Mouse (Mus musculus): ENCODE measurements around the gene Ap3b2.

GRCm38 (mm10) chr7:81455155-81455651, 38.5 kb downstream of the Ap3b2 start, which contains the start of gene Cpeb1:
- TF ChIP-seq POLR2A (IDR thresholded peaks at IDR 0.05; ENCODE audit: insufficient read depth, low read depth, low read length), result 0 out of 2 replicates have a peak, but pooled peaks have one; percentile 35
- TF ChIP-seq EP300 (IDR thresholded peaks at IDR 0.05; ENCODE audit: insufficient read depth, low read depth, low read length), result 0 out of 2 replicates have a peak, but pooled peaks have one; percentile 37

All from heart, adult 2 months (tissue).